Mouse (Mus musculus): ENCODE data around the gene Sirt4. TPM values are rescaled to one million over a fixed set of nuclear protein-coding genes. Genes with fewer than 3 reads are reported as not detected.
A peak's percentile ranks its signal among the peaks of the same experiment; 100 is the strongest.
"Not testable (repeated sequence)": the region's sequence is repeated elsewhere in the genome, so short reads cannot be mapped to it uniquely, and the experiment has no call there.

The Sirt4 gene
- polyA plus RNA-seq, 1 experiment from 2014 or later, result 20.0 TPM

DNA sequence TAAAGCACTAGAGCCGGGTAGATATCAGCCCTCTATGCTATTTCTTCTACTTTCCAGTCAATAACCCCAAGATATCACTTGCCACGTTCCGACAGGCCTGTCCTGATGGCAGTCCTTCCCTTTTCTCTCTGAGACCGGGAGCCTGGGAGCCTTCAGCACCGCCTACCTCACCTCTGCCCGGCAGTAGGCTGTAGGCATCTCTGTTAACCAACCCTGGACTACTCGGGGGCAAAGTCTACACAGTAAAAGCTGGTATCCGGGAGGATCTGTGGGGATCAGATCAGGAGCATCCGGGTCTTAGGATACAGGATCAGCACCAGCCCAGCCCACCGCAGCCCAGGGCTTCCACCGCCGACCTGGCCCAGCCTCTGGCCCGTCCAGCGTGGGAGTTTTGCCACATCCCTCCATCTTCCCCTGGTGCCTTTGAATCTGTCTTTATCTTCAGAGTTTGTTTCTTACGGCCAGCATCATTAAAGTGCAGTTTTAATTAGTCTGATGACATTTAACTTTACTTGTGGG is 38.5 kb upstream of the Sirt4 start:
- H3K4me1 ChIP-seq, result peaks cover 18% of the 10 kb centered on the region
- H3K27ac ChIP-seq, result no peak overlapping the region
- no peak overlapping the region for H3K9ac ChIP-seq
- no peak for ATAC-seq (ENCODE audit: low FRiP score)
- H3K4me3 ChIP-seq (replicated peaks), result no peak overlapping the region
- no peak overlapping the region for H3K4me2 ChIP-seq
- 81% methylated on average over 15 of the region's 15 CpGs for WGBS
- H3K36me3 ChIP-seq (replicated peaks), result no peaks in the 10 kb centered on the region
- no peaks in the 10 kb centered on the region for H3K27me3 ChIP-seq
- H3K9me3 ChIP-seq, result no peaks in the 10 kb centered on the region

DNA sequence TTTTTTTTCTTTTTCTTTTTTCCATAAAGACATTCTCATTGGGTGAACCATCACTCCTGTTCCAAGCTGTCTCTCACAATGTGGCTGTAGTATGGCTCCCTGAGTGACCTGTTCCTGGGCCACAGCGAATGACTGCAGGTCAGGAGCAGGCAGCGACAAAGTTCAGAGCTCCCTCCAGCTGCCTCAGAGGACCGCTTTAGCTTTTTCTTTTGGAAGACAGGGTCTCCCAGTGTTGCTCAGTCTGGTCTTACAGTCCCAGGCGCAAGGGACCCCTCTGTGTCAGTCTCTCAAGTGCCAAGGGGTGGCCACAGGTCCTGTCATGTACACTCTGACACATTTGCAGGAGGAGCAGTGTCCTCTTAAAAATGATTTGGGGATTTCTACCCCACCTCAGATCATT is 38.0 kb upstream of the Sirt4 start:
- H3K27ac ChIP-seq, result no peak overlapping the region
- H3K27me3 ChIP-seq, result no peaks in the 10 kb centered on the region
- no peak overlapping the region for H3K4me3 ChIP-seq (replicated peaks)
- no peaks in the 10 kb centered on the region for H3K9me3 ChIP-seq
- H3K9ac ChIP-seq, result no peak overlapping the region
- no peak for ATAC-seq (ENCODE audit: low FRiP score)
- peaks cover 18% of the 10 kb centered on the region for H3K4me1 ChIP-seq
- H3K36me3 ChIP-seq (replicated peaks), result no peaks in the 10 kb centered on the region
- H3K4me2 ChIP-seq, result no peak overlapping the region
- 77% methylated on average over 4 of the region's 4 CpGs for WGBS

DNA sequence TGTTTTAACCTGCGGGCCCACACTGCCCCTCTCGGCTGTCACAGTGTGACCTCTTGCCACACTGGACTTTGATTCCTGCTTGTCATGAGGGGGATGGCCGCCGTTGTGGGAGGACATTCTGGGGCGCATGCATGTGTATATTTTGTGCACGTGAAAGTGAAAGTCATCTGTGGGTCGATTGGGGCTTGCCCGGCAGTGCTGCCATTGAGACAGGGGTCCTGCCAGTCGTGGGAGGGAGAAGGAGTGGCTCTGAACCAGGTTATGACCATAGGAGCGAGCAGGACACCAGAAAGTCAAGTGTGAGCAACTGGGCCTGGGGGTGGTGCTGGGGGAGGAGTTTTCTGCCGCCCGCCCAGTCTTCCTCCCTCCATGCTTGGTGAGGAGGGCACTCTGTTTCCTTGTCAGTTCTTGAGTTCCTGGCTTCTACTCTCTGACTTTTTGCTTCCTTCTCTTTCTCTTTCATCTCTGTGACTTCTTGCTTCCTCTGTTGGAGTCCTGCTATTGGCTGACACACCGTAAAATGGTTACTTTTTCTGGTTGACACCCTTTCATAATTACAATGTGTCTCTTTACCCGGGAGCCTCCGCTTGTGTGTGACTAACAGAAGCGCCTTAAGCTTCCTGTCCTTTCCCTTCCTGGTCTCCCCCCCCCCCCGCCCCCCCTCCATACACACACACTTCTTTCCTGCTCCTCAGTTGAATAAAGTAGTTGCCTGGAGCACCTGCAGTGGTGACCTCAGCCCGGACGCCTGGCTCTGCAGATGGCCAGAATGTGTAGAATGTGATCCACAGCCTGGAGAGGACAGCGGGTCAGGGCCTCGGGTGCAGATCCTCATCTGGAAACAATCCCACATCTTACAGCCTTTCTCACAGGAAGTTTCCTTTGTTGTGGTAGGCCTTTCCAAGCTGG is 37.3 kb upstream of the Sirt4 start:
- Histone ChIP-seq H3K4me3 (replicated peaks) (no peak overlapping the region), H3K9ac (no peak overlapping the region), H3K36me3 (replicated peaks) (no peaks in the 10 kb centered on the region), H3K27me3 (no peaks in the 10 kb centered on the region), H3K4me2 (no peak overlapping the region), H3K27ac (no peak overlapping the region), H3K9me3 (no peaks in the 10 kb centered on the region), H3K4me1 (peaks cover 18% of the 10 kb centered on the region)
- no peak for ATAC-seq (ENCODE audit: low FRiP score)
- 82% methylated on average over 20 of the region's 21 CpGs for WGBS

DNA sequence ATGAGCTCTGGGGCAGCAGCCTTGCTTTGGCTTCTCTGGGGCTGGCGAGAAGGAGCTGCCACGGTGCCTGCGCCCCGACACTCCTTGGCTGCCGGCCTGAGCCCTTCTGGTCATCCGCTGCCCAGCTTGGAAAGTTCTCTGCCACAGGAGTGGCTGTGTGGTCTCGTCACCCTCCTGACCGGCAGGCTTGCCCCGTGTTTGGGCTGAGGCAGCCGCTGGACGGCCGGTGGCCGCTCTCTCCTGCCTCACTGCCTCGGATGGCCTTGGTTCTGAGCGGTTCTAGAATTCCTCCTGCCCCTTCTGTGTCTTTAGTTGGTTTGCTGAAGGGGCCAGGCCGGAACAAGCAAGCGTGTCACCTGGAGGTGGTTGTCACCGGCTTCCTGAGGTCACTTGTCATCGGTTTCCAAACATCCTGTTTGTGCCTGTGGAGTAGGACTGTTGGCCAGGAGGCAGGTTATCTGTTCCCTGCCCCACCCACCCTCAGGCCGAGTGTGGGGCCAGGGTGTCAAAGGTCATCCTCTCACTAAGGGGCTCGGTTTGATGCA is 35.9 kb upstream of the Sirt4 start:
- no peaks in the 10 kb centered on the region for H3K36me3 ChIP-seq (replicated peaks)
- H3K4me2 ChIP-seq, result no peak overlapping the region
- H3K4me3 ChIP-seq (replicated peaks), result no peak overlapping the region
- H3K4me1 ChIP-seq, result peaks cover 18% of the 10 kb centered on the region
- no peak overlapping the region for H3K9ac ChIP-seq
- no peaks in the 10 kb centered on the region for H3K27me3 ChIP-seq
- H3K9me3 ChIP-seq, result no peaks in the 10 kb centered on the region
- WGBS, result 84% methylated on average over 21 of the region's 21 CpGs
- H3K27ac ChIP-seq, result 0 out of 2 replicates have a peak overlapping the region, but pooled peaks have one; percentile 13
- ATAC-seq (ENCODE audit: low FRiP score), result no peak

DNA sequence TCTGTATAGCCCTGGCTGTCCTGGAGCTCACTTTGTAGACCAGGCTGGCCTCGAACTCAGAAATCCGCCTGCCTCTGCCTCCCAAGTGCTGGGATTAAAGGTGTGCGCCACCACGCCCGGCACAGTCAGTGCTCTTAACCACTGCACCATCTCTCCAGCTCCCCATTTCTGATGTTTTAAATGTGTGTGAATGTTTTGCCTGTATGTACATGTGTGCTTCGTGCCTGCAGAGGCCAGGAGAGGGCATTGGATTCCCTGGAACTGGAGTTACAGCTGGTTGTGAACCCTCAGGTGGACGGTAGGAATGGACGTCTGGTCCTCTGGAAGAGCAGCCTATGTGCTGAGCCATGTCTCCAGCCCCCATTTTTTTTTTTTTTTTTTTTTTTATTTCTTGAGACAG is 33.7 kb upstream of the Sirt4 start:
- not testable (repeated sequence) for H3K9ac ChIP-seq; ATAC-seq (ENCODE audit: low FRiP score); H3K36me3 ChIP-seq (replicated peaks); H3K27me3 ChIP-seq; H3K4me3 ChIP-seq (replicated peaks); H3K27ac ChIP-seq; H3K4me2 ChIP-seq; H3K9me3 ChIP-seq
- 92% methylated on average over 8 of the region's 8 CpGs for WGBS
- peaks cover 20% of the 10 kb centered on the region for H3K4me1 ChIP-seq

DNA sequence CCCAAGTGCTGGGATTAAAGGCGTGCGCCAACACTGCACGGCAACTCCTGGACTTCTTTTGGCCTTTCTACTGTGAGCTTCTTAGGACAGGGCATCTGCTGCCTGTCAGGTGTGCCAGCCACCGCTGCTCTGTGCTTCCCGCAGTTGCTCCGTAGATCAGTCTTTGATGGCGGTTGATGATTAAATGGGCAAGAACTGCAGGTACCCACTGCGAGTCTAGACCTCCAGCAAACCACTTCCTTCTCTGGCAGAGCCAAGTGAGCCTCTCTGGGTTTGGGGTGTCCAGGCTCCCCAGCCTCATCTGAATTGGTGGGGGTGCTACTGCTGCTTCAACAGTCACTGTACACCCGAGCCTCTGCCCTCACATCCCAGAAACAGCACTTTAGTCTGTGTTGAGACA is 33.0 kb upstream of the Sirt4 start:
- Histone ChIP-seq H3K4me2 (no peak overlapping the region), H3K36me3 (replicated peaks) (no peaks in the 10 kb centered on the region), H3K9ac (no peak overlapping the region), H3K9me3 (no peaks in the 10 kb centered on the region), H3K4me3 (replicated peaks) (no peak overlapping the region), H3K4me1 (peaks cover 20% of the 10 kb centered on the region), H3K27me3 (no peaks in the 10 kb centered on the region), H3K27ac (no peak overlapping the region)
- WGBS, result 96% methylated on average over 9 of the region's 9 CpGs
- ATAC-seq (ENCODE audit: low FRiP score), result no peak

DNA sequence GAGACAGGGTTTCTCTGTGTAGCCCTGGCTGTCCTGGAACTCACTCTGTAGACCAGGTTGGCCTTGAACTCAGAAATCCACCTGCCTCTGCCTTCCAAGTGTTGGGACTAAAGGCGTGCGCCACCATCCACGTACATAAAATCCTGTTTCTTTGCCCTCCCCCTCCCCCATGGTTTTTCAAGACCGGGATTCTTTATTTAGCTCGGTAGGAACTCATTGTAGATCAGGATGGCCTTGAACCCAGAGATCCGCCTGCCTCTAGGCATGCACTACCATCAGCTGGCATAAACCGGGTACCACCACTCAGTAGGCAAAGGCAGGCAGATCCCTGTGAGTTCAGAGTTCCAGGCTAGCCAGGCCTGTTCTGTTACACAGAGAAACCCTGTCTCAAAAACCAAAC is 32.4 kb upstream of the Sirt4 start:
- peaks cover 18% of the 10 kb centered on the region for H3K4me1 ChIP-seq
- no peaks in the 10 kb centered on the region for H3K27me3 ChIP-seq
- no peak overlapping the region for H3K4me2 ChIP-seq
- no peak overlapping the region for H3K9ac ChIP-seq
- WGBS, result 95% methylated on average over 7 of the region's 7 CpGs
- H3K36me3 ChIP-seq (replicated peaks), result no peaks in the 10 kb centered on the region
- no peak for ATAC-seq (ENCODE audit: low FRiP score)
- H3K9me3 ChIP-seq, result no peaks in the 10 kb centered on the region
- H3K27ac ChIP-seq, result no peak overlapping the region
- no peak overlapping the region for H3K4me3 ChIP-seq (replicated peaks)

DNA sequence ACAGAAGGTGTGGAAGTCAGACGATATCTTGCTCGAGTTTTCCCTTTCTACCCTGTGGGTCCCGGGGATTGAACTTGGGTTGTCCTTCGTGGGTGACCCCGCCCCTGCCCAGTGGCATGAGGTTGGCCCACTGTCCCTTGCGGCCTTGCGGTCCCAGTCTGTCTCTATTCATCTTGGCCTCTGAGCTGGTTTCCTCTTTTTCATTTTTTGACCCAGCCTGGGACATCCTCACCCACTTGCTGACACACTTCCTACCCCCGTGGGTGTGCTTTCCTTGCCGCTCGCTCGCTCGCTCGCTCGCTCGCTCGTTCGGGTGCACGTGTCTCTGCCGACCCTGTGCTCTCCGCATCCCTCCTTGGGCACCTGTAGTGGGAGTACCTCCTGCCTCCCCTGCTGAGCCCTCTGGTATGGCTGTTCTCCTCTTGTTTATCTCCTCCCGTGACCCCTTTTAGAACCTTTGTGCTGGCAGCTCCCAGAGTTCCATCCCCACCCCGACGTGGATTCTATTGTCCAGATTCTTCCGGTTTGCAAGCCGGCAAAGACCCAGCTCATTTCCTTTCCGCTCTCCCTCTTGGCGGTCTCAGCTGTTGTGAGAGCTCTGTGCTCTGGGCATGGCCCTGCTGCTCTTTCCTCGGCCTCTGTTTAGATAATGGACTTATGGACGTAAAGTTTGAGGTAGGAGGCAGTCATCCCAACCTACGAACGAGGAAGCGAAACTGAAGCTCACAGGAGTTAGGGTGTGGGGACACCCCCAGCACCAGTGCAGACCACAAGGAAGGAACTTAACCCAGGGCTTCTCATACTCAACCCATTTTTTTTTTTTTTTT is 31.8 kb upstream of the Sirt4 start:
- no peaks in the 10 kb centered on the region for H3K27me3 ChIP-seq
- H3K27ac ChIP-seq, result no peak overlapping the region
- no peaks in the 10 kb centered on the region for H3K9me3 ChIP-seq
- no peak overlapping the region for H3K9ac ChIP-seq
- H3K4me2 ChIP-seq, result no peak overlapping the region
- ATAC-seq (ENCODE audit: low FRiP score), result no peak
- 83% methylated on average over 32 of the region's 32 CpGs for WGBS
- no peaks in the 10 kb centered on the region for H3K36me3 ChIP-seq (replicated peaks)
- peaks cover 14% of the 10 kb centered on the region for H3K4me1 ChIP-seq
- H3K4me3 ChIP-seq (replicated peaks), result no peak overlapping the region

DNA sequence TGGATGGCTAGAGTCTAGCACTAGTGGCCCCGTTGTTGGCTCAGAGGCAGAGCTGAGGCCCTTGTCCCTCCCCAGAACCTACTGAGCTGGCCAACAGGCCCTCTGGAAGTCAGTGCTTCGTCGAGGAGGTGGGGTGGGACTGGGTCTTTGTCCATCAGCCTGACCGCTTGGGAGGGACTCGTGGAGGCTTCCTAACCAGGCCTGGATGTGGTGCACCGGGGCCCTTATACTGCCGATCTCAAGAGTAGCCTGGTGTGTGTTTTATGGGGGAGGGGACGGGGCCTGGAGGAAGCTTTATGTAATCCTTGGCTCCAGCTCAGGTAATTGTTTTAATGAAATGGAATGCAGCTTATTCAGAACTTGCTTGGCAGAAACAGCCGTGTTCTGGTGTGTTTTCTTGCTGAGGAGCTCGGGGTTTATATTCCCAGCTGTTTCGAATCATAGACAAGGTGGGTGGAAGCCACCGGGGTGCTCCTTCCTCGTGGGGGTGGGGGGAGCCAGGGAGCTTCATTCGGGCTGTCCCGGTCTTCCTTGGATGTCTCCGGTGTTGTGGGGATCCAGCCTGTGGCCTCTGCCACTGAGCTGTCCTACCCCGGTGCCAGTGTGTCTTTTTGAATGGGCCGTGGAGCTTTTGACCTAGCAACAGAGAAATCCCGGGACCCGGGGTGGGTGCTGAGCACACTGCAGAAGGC is 30.5 kb upstream of the Sirt4 start:
- WGBS, result 64% methylated on average over 20 of the region's 20 CpGs
- peaks cover 17% of the 10 kb centered on the region for H3K4me1 ChIP-seq
- H3K36me3 ChIP-seq (replicated peaks), result no peaks in the 10 kb centered on the region
- H3K4me3 ChIP-seq (replicated peaks), result no peak overlapping the region
- H3K9me3 ChIP-seq, result no peaks in the 10 kb centered on the region
- H3K4me2 ChIP-seq, result no peak overlapping the region
- no peak overlapping the region for H3K9ac ChIP-seq
- H3K27me3 ChIP-seq, result no peaks in the 10 kb centered on the region
- no peak for ATAC-seq (ENCODE audit: low FRiP score)
- peak overlapping the region; percentile 54 for H3K27ac ChIP-seq

DNA sequence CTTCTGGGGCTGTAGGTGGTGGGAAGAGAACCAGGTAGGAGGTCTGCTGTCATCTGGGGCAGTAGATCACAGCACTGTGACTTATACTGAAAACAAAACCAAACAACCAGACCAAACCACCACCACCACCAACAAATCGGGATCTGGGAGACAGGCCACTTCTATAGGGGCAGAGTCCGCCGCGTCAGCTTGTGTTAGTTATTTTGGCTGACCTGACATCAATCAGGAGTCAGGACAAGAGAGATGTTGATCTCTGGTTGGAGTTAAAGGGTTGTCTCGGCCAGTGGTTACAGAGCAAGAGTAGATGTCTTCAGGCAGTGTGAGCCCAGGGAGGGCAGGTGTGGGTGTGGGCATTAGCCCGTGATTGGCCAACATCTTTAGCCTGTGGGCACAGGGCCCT is 29.8 kb upstream of the Sirt4 start:
- peak overlapping the region; percentile 54; the same call in 1 of the 2 replicates for H3K27ac ChIP-seq
- H3K4me1 ChIP-seq, result peaks cover 24% of the 10 kb centered on the region

DNA sequence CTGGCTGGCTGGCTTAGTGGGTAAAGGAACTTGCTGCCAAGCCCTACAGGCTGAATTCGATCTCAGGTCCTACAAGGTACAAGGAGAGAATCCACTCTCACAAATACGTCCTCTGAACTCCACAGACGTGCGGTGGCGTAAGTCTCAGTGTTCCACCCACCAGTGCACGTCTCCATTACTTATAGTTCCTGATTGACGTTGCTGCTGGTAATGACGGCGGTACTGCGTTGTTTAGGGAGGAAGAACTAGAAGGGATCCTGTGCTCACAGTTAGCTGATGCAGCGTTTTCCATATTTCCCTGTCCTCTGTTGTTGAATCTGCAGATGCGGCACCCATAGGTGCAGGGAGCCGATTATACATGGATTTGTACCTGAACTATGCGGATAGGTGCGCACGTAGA is 29.2 kb upstream of the Sirt4 start:
- H3K4me1 ChIP-seq, result peaks cover 30% of the 10 kb centered on the region
- H3K27me3 ChIP-seq, result no peaks in the 10 kb centered on the region
- no peak overlapping the region for H3K9ac ChIP-seq
- no peaks in the 10 kb centered on the region for H3K36me3 ChIP-seq (replicated peaks)
- H3K4me3 ChIP-seq (replicated peaks), result no peak overlapping the region
- H3K4me2 ChIP-seq, result no peak overlapping the region
- no peak for ATAC-seq (ENCODE audit: low FRiP score)
- H3K27ac ChIP-seq, result no peak overlapping the region
- WGBS, result 95% methylated on average over 16 of the region's 16 CpGs
- H3K9me3 ChIP-seq, result no peaks in the 10 kb centered on the region

More for the DNA sequence above, 29.8 kb upstream of the Sirt4 start:
- no peak for ATAC-seq (ENCODE audit: low FRiP score)
- 83% methylated on average over 6 of the region's 6 CpGs for WGBS
- Histone ChIP-seq H3K36me3 (replicated peaks) (no peaks in the 10 kb centered on the region), H3K4me2 (no peak overlapping the region), H3K27me3 (no peaks in the 10 kb centered on the region), H3K9ac (0 out of 2 replicates have a peak overlapping the region, but pooled peaks have one; percentile 1), H3K9me3 (no peaks in the 10 kb centered on the region), H3K4me3 (replicated peaks) (no peak overlapping the region)

DNA sequence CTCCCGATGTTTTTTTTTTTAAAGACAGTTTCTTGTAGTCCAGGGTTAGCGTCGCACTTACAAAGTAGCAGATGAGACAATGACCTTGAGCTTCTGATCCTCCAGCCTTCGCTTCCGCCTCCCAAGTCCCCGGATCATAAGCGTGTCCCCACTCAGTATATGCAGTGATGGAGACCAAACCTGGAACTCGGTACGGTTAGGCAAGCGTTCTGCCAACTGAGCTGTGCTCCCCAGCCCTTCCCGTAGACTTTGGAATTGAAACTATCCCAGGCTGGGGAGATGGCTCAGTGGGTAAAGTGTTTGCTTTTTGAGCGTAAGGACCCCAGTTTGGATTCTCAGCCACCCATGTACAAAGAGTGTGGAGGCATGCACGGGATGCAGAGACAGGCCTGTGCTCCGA is 28.7 kb upstream of the Sirt4 start:
- no peak overlapping the region for H3K27ac ChIP-seq
- H3K36me3 ChIP-seq (replicated peaks), result no peaks in the 10 kb centered on the region
- H3K4me3 ChIP-seq (replicated peaks), result no peak overlapping the region
- H3K4me1 ChIP-seq, result peaks cover 35% of the 10 kb centered on the region
- H3K9me3 ChIP-seq, result no peaks in the 10 kb centered on the region
- no peak for ATAC-seq (ENCODE audit: low FRiP score)
- 92% methylated on average over 14 of the region's 14 CpGs for WGBS
- H3K4me2 ChIP-seq, result no peak overlapping the region
- H3K9ac ChIP-seq, result no peak overlapping the region
- H3K27me3 ChIP-seq, result peaks cover 2% of the 10 kb centered on the region; the same call in 1 of the 2 replicates
